Mouse (Mus musculus) limb, embryonic 14.5 days (tissue): Measurements from ENCODE around the gene Best1. TPM values are rescaled to one million over a fixed set of nuclear protein-coding genes. Genes with fewer than 3 reads are reported as not detected.

Experiments
- ATAC-seq: fragments of 200-750 bp; cut with Nextera tagmentation; 2 replicates; pipeline ENCODE4 v1.8.0; 2017; ENCODE audit warnings: low read depth, moderate number of reproducible peaks, moderate TSS enrichment; ENCODE audit not compliant: low FRiP score
- DNase-seq: peaks from one replicate; pipeline ENCODE4 v3.0.0-alpha.2; 2015; ENCODE audit warnings: low spot score
- H3K27ac ChIP-seq: fragments of 300-500 bp; sonication (generic); replicated peaks from 2 replicates; pipeline ENCODE4 v1.5.1; 2014; ENCODE audit warnings: low read depth, mild to moderate bottlenecking, low read length, moderate library complexity, mixed read lengths
- H3K27me3 ChIP-seq: fragments of 300-500 bp; sonication (generic); 2 replicates; pipeline ENCODE4 v1.6.1; 2014; ENCODE audit warnings: low read length, mixed read lengths; ENCODE audit not compliant: control insufficient read depth, insufficient read depth
- H3K36me3 ChIP-seq: fragments of 300-500 bp; sonication (generic); 2 replicates; pipeline ENCODE4 v1.6.1; 2014; ENCODE audit warnings: mild to moderate bottlenecking, low read length, moderate library complexity, mixed read lengths; ENCODE audit not compliant: control insufficient read depth, insufficient read depth
- H3K4me1 ChIP-seq: fragments of 300-500 bp; sonication (generic); 2 replicates; pipeline ENCODE4 v1.6.1; 2014; ENCODE audit warnings: antibody characterized with exemption, low read length, mixed read lengths; ENCODE audit not compliant: control insufficient read depth, insufficient read depth
- H3K4me2 ChIP-seq: fragments of 300-500 bp; sonication (generic); replicated peaks from 2 replicates; pipeline ENCODE4 v1.6.1; 2014; ENCODE audit warnings: low read depth, mild to moderate bottlenecking, low read length, moderate library complexity; ENCODE audit not compliant: severe bottlenecking
- H3K4me3 ChIP-seq: fragments of 300-500 bp; sonication (generic); replicated peaks from 2 replicates; pipeline ENCODE4 v1.5.1; 2014; ENCODE audit warnings: low read length
- H3K9ac ChIP-seq: fragments of 300-500 bp; sonication (generic); 2 replicates; pipeline ENCODE4 v1.6.1; 2014; ENCODE audit warnings: mild to moderate bottlenecking, low read depth, low read length, moderate library complexity; ENCODE audit not compliant: severe bottlenecking
- H3K9me3 ChIP-seq: fragments of 300-500 bp; sonication (generic); 2 replicates; pipeline ENCODE4 v1.6.1; 2016; ENCODE audit warnings: low read length; ENCODE audit not compliant: control insufficient read depth
- POLR2A ChIP-seq: fragments of 200-500 bp; IDR thresholded peaks from 2 replicates; pipeline ENCODE4 v1.8.0; 2012; ENCODE audit warnings: inconsistent platforms, mild to moderate bottlenecking, moderate library complexity, borderline replicate concordance; ENCODE audit not compliant: insufficient read depth, insufficient read length; ENCODE audit errors: extremely low read depth
- WGBS: fragments of 180-500 bp; shearing (Covaris S2); extraction: QIAGEN DNeasy Blood & Tissue Kit; methylation state at CpG from one replicate; pipeline ENCODE4 v1.1.7; 2014; 5-methylcytosine and 5-hydroxymethylcytosine counted together
- polyA plus RNA-seq, 2 experiments: library from polyadenylated mRNA; depleted of rRNA in 1 of 2; stranded (reverse) in 1 of 2; unstranded in 1 of 2; fragments of >200 nt; fragmentation: Nextera tagmentation in 1 of 2; extraction: Ambion mirVana in 1 of 2; gene quantifications; 2 replicates each; pipeline versions ENCODE4 v1.2.1 to v1.2.3; 2012 to 2014

The Best1 gene
- polyA plus RNA-seq, 2 experiments = 1.5 to 1.7 TPM

GRCm38 (mm10) chr19:9939841-9940240 is 61.6 kb downstream of the Best1 start:
- ATAC-seq = no peak
- Histone ChIP-seq H3K4me2 (no peak overlapping the region), H3K9ac (no peak overlapping the region), H3K27me3 (no peaks in the 10 kb centered on the region), H3K27ac (no peak overlapping the region), H3K36me3 (no peaks in the 10 kb centered on the region), H3K4me3 (no peak overlapping the region), H3K9me3 (no peaks in the 10 kb centered on the region), H3K4me1 (peaks cover 2% of the 10 kb centered on the region; the same call in 1 of the 2 replicates)
- TF ChIP-seq POLR2A = no peak
- DNase-seq = no peak
- WGBS = 58% methylated on average over 7 of the region's 7 CpGs

- H3K4me1 ChIP-seq = peaks cover 2% of the 10 kb centered on the region; the same call in 1 of the 2 replicates
- TF ChIP-seq POLR2A = no peak
- no peak overlapping the region for H3K9ac ChIP-seq
- 65% methylated on average over 13 of the region's 13 CpGs for WGBS
- ATAC-seq (no peak), DNase-seq (no peak)
- no peak overlapping the region for H3K4me2 ChIP-seq
- H3K36me3 ChIP-seq = no peaks in the 10 kb centered on the region
- no peaks in the 10 kb centered on the region for H3K9me3 ChIP-seq
- H3K4me3 ChIP-seq = no peak overlapping the region
- no peaks in the 10 kb centered on the region for H3K27me3 ChIP-seq
- no peak overlapping the region for H3K27ac ChIP-seq
These were observed 62.6 kb downstream of the Best1 start for GRCm38 (mm10) chr19:9938824-9939303.

GRCm38 (mm10) chr19:9938156-9938823 is 63.1 kb downstream of the Best1 start:
- TF ChIP-seq POLR2A = no peak
- H3K9ac ChIP-seq = no peak overlapping the region
- H3K4me3 ChIP-seq = no peak overlapping the region
- no peak for ATAC-seq
- H3K27ac ChIP-seq = no peak overlapping the region
- no peaks in the 10 kb centered on the region for H3K27me3 ChIP-seq
- H3K9me3 ChIP-seq = no peaks in the 10 kb centered on the region
- H3K36me3 ChIP-seq = no peaks in the 10 kb centered on the region
- WGBS = 78% methylated on average over 6 of the region's 6 CpGs
- H3K4me1 ChIP-seq = no peaks in the 10 kb centered on the region; the same call in 1 of the 2 replicates
- no peak for DNase-seq
- no peak overlapping the region for H3K4me2 ChIP-seq

- DNase-seq (no peak), ATAC-seq (no peak)
- Histone ChIP-seq H3K9ac (no peak overlapping the region), H3K27me3 (no peaks in the 10 kb centered on the region), H3K4me2 (no peak overlapping the region), H3K4me1 (no peaks in the 10 kb centered on the region; the same call in 1 of the 2 replicates), H3K36me3 (no peaks in the 10 kb centered on the region), H3K4me3 (no peak overlapping the region), H3K27ac (no peak overlapping the region), H3K9me3 (no peaks in the 10 kb centered on the region)
- 61% methylated on average over 5 of the region's 5 CpGs for WGBS
- TF ChIP-seq POLR2A = no peak
These were observed 64.0 kb downstream of the Best1 start for GRCm38 (mm10) chr19:9937428-9937827.

GRCm38 (mm10) chr19:9936579-9936978 is 64.9 kb downstream of the Best1 start:
- no peaks in the 10 kb centered on the region for H3K9me3 ChIP-seq
- H3K4me2 ChIP-seq = no peak overlapping the region
- no peaks in the 10 kb centered on the region for H3K27me3 ChIP-seq
- no peaks in the 10 kb centered on the region; the same call in 1 of the 2 replicates for H3K4me1 ChIP-seq
- H3K36me3 ChIP-seq = no peaks in the 10 kb centered on the region
- H3K27ac ChIP-seq = no peak overlapping the region
- no peak for TF ChIP-seq POLR2A
- no peak for ATAC-seq
- no peak overlapping the region for H3K9ac ChIP-seq
- no peak for DNase-seq
- no peak overlapping the region for H3K4me3 ChIP-seq
- WGBS = 65% methylated on average over 5 of the region's 5 CpGs

Other genes starting within 250 kb of the Best1 start
- gene Scgb2a2, start 154.1 kb downstream of the Best1 start, polyA plus RNA-seq (2012; rRNA removed) = not detected in 2 replicates
- not detected in 2 replicates for gene Scgb2a2, start 154.1 kb downstream of the Best1 start, polyA plus RNA-seq (2014; fragmentation: Nextera tagmentation; extraction: Ambion mirVana)
- gene Incenp, start 102.1 kb downstream of the Best1 start, polyA plus RNA-seq (2012; rRNA removed) = 52.7 and 60.2 TPM in 2 replicates
- 69.1 and 82.9 TPM in 2 replicates for gene Incenp, start 102.1 kb downstream of the Best1 start, polyA plus RNA-seq (2014; fragmentation: Nextera tagmentation; extraction: Ambion mirVana)
- gene Fth1, start 21.0 kb downstream of the Best1 start, polyA plus RNA-seq (2012; rRNA removed) = 663 and 670 TPM in 2 replicates
- gene Fth1, start 21.0 kb downstream of the Best1 start, polyA plus RNA-seq (2014; fragmentation: Nextera tagmentation; extraction: Ambion mirVana) = 1,538 and 1,580 TPM in 2 replicates
- 36.1 and 42.8 TPM in 2 replicates for gene Rab3il1, start within 50 bp of the Best1 start, polyA plus RNA-seq (2012; rRNA removed)
- 43.9 and 49.6 TPM in 2 replicates for gene Rab3il1, start within 50 bp of the Best1 start, polyA plus RNA-seq (2014; fragmentation: Nextera tagmentation; extraction: Ambion mirVana)
- 40.8 and 57.7 TPM in 2 replicates for gene Fads3, start 39.9 kb upstream of the Best1 start, polyA plus RNA-seq (2012; rRNA removed)
- gene Fads3, start 39.9 kb upstream of the Best1 start, polyA plus RNA-seq (2014; fragmentation: Nextera tagmentation; extraction: Ambion mirVana) = 10.6 and 11.5 TPM in 2 replicates
- 80.3 and 99.0 TPM in 2 replicates for gene Fads2, start 100.1 kb upstream of the Best1 start, polyA plus RNA-seq (2012; rRNA removed)
- gene Fads2, start 100.1 kb upstream of the Best1 start, polyA plus RNA-seq (2014; fragmentation: Nextera tagmentation; extraction: Ambion mirVana) = 26.4 and 30.9 TPM in 2 replicates
- 87.3 and 116 TPM in 2 replicates for gene Fads1, start 181.3 kb upstream of the Best1 start, polyA plus RNA-seq (2012; rRNA removed)
- gene Fads1, start 181.3 kb upstream of the Best1 start, polyA plus RNA-seq (2014; fragmentation: Nextera tagmentation; extraction: Ambion mirVana) = 81.1 and 81.3 TPM in 2 replicates
- gene Tmem258, start 202.4 kb upstream of the Best1 start, polyA plus RNA-seq (2012; rRNA removed) = 178 and 186 TPM in 2 replicates
- 484 and 516 TPM in 2 replicates for gene Tmem258, start 202.4 kb upstream of the Best1 start, polyA plus RNA-seq (2014; fragmentation: Nextera tagmentation; extraction: Ambion mirVana)
- gene Fen1, start 202.5 kb upstream of the Best1 start, polyA plus RNA-seq (2012; rRNA removed) = 37.3 and 40.8 TPM in 2 replicates
- 58.2 and 61.2 TPM in 2 replicates for gene Fen1, start 202.5 kb upstream of the Best1 start, polyA plus RNA-seq (2014; fragmentation: Nextera tagmentation; extraction: Ambion mirVana)
- gene Myrf, start 239.1 kb upstream of the Best1 start, polyA plus RNA-seq (2012; rRNA removed) = 4.4 and 7.0 TPM in 2 replicates
- 1.1 and 1.4 TPM in 2 replicates for gene Myrf, start 239.1 kb upstream of the Best1 start, polyA plus RNA-seq (2014; fragmentation: Nextera tagmentation; extraction: Ambion mirVana)